Mouse (Mus musculus) erythroid progenitor cell, adult 5-6 weeks (primary cell): Measurements from ENCODE around the gene Prkce. TPM values are rescaled to one million over a fixed set of nuclear protein-coding genes. Genes with fewer than 3 reads are reported as not detected.

Experiments used
- ATAC-seq: replicated peaks from 2 replicates; pipeline ENCODE4 v1.8.0; 2016; ENCODE audit warnings: moderate number of reproducible peaks, mild to moderate bottlenecking, moderate TSS enrichment, inconsistent platforms; ENCODE audit not compliant: poor library complexity, low FRiP score, severe bottlenecking
- total RNA-seq, 2 experiments: library from RNA; stranded (forward) in 1 of 2; stranded (reverse) in 1 of 2; fragments of 150-400 nt in 1 of 2; fragments of 186-747, 209-891 nt in 1 of 2; gene quantifications; 2 replicates each; pipeline versions ENCODE4 v1.2.3 to v1.2.4; 2015 to 2017; ENCODE audit warnings: low replicate concordance in 2 of 2

The Prkce gene
- total RNA-seq, 2 experiments from 2014 or later = 0.30 to 2.9 TPM

DNA sequence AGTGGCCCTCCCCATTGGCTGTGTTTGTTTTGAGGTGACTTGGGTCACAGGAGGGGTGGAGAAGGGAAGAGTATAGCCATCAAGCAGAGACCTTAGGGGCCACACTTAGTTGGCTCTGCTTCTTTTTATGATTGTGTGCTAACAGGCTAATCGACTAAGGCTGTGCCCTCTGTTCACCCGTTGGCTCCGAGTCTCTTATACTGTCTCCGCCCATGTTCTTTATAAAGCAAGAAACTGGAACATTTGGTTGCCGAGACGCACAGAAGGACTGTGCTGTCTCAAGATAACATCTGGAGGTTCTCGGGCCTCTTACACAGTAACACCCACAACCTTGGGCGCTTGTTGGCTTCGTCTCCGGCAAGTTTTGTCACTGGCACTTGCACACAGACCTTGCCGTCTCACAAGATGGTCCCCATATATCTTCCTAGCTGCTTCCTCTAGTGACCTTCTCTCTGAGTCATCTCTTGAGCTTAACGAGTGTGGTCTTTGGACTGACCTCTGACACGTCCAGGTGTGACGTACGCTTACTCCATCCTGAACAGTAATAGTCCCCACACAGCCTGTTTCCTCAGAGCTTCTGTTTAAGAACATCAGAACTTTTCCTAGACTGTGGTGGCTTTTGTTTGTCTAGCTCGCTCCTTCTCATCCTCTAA lies 406.1 kb downstream of the Prkce start:
- ATAC-seq = no peak

DNA sequence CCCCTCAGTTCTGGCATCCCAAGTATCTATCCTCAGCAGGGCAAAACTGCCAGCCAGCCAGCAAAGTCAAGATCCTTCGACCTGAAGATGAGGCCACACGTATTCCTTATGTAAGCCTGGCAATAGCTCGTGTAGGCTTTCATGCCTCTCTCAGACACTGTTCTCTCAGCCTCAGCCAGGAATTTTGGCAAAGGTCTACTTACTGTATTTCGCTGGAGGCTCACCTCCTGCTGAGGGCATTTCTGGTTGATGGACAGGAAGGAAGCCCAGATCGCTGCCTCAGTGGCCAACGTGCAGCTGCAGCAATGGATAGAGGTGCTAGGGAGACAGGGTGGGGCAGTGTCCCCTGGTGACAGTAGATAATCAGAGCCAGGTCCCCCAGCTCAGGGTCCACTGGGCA lies 413.1 kb downstream of the Prkce start:
- ATAC-seq = no peak

DNA sequence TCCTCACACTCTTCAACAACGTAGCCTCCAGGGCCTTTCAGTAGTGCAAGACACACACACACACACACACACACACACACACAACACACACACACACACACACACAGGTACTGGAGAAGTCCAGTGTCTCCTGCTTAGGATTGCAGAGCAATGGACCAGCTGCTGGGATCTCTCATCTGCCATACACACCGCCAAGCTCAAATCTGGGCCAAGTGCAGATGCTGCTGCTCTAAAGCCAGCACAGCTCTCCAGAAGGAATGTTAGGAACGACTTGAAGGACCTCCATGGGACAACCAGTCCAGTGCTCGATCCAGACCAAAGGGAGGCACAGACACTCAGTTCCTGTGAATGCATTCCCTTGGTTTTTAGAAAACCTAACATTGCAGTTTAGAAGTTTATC lies 414.8 kb downstream of the Prkce start:
- no peak for ATAC-seq

DNA sequence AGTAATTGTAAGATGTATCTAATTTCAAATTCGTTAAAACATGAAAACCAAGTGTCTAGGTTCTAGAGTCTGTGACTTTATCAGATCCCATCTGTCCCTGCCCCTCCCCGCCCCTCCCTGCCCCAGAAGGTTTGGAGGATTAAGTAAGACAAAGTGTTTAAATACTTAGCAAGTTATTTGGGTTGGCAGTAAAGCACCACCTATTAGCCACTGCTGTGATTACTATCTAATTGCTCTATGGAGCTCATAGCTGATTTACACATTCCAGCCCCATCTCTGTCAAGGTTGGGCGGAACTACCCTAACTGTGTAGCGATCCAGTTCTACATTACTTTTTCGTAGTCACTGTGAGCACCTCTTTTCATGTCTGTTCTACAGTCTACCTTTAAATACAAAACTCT lies 418.9 kb downstream of the Prkce start:
- ATAC-seq = no peak

DNA sequence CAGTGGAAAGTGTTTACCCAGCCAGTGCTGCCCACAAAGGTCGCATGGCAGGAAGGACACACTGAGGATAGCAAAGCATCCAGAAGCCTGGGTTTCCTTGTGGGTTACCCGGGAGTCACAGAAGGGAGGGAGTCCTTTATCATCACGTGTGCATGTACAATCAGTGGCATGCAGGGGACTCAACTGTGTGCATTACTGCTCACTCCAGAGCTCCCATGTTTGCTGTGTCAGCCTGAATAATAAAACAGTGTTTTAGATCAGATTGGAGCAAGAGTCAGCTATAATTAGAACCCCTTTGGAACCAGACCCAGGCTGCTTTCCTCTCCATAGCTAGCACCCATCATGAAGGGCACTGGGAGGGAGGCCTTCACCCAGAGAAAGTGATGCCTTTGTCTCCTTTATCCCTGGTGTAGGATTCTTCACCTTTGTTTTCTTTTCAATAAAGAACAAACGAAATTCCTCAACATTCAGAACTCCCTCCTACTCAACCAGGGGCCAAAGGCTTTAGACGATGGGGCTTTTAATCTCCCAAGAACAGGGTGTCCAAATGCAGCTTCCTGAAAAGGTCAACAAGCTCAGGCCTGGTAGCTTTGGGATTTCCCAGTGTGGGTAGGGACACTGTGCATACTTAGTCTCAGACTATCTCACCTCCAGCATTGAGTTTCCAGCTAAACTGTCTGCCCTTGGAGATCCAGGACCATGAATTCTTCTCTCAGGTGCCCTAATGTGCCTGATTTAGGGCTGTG lies 421.3 kb downstream of the Prkce start:
- ATAC-seq = no peak

DNA sequence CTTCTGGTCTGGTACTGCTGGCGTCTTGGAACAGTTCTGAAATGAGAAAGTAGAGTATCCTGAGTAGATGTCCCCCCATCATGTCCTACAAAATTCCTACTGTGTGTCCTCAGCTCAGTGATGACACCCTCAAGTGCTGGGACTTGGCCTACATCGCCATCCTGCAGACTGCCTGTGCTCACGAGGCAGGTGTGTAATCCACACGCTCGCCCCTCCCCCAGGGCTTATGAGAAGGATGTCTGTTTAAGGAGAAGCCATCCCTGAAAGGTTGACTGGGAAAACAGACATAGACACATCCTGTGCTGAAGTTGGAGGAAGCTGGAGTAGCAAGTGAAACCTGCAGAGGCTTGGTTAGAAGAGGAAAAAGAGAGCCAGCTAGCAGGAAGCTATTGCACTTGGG lies 422.1 kb downstream of the Prkce start:
- no peak for ATAC-seq

DNA sequence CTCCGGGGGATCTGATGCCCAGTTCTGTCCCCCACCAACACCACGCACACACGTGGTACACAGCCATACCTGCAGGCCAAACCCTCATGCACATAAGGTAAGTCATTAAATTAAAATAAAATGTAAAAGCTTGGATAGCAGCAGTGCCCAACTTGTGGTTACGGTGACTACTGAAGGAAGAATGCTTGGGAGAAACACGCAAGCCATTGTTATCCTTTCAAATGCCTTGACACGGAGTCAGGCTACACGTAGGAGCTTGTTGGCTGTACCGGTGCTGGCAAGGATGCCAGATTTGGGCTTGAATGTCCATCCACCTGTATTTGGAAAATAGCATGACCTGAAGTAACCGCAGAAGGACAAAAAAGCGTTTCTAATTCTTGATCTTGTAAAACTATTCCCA lies 423.7 kb downstream of the Prkce start:
- ATAC-seq = no peak

DNA sequence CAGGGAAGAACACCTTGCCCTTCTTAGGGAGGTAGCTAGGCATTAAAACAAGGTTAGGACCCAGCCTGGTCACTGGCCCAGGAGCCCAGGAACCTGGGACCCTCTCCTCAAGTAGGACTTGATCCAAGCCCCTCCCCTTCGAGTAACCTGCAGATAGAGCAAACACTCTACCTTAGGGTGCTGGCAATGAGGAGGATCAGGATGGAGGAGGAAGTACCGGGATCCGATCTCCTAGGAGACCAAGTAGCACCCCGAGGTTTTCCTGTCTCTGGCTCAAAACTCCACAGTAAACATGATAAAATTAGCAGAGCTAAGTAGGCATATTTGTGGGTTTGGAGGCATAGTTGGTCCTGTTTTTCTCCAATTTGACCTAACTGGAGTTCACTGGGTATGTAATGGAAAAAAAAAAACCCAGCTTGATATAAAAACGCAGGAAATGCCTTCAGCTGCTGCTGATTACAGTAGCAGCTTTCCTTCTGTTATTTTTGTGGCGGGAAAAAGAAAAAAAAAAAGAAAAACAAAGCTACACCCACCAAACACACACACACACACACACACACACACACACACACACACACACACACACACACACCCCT lies 425.5 kb downstream of the Prkce start:
- ATAC-seq = no peak

DNA sequence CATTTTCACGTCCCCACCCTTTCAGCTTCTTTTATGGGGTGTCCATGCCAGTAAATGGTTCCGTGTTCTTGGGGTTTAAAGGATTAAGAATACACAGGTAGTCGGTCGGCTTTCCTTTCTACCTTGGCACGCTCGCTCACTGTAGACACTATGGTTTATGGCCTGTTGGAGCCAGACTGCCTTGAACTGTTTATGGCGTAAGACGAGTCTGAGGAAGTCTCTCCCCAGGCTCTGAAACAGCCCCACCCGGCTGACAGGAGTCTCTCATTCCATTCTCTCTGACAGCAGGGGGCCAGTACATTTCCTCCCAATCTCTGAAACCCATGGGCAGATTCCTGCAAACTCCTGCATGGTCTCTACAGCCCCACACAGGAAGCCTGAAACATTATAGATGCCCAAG lies 427.9 kb downstream of the Prkce start:
- no peak for ATAC-seq

DNA sequence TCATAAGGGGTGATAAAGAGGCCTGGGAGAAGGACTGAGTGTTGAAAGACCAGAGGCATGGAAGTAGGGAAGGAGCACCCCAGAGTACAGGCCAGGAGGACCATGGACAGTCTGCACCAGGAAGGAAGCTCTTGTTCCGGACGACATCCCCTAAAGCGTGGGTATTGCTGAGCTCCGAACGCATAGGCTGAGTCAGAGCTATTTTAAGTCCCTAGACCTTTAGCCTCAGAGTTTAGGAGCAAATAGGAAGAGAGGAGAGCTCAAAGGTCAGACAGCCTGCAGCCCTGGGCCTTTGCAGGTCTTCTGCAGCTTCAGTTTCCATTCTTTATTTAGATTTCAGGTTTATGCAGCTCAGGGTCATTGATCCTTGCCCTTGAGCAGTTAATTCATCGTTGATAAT lies 433.5 kb downstream of the Prkce start:
- ATAC-seq = no peak

DNA sequence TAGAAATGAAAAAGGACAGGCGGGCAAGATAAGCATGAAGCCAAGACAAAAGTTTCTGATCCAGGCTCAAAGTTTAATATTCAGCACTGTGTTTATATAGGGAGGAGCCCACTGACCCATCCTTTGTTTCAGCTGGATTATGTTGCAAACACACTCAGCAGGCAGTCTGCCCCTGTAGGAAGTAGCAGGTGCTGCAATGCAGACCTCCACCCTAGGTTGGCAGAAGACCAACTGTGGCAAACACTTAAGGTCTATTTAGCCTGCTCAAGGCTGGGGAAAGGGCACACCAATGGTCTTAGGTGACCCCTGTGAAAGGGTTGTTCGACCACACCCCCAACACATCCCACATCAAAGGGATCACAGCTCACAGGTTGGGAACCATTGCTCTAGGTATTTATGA lies 434.3 kb downstream of the Prkce start:
- ATAC-seq = no peak

DNA sequence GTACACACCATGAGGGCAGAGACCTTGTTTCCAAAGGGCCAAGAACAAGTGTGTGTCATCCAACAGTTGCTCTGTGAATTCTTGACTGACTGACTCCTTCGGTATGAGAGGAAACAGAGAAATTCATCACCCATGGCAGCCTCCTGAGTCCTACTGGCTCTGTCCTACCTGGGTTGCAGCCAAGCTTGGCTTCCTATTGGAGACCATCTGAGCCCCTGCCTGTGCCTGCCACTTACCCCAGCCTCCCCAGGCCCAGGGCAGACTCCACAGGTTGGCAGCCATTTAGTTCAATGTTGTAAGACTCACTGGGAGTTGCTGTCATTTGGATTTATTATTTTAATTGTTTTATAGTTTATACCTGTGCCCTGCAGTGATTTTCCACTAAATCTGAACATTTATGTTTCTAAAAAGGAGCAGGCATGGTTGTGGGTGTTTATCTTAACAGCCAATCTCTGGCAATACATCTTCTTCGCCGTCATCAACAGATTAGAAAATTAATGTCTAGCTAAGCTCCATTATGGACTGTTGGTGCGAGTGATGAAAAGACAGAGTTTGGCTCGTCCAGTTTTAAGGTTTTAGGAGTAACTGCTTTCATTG lies 436.4 kb downstream of the Prkce start:
- ATAC-seq = no peak

DNA sequence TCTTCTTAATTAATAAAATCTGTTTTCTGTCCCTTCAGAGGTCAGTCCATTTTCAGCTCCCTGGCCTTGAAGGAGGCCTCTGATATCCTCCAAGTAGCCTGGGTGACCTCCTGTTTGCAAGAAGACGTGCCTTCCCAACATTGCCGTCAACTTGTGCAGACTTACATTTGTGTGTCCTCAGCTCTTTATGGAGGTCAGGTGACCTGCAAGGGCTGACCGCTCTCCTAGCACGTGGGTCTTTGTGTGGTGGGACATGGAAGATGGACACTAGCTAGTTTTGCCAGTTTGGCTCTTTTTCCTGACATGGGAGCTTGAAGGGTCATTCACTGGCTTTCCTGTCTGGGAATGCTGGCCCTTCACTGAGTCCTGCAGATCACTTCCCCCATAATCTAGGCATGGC lies 440.4 kb downstream of the Prkce start:
- no peak for ATAC-seq

DNA sequence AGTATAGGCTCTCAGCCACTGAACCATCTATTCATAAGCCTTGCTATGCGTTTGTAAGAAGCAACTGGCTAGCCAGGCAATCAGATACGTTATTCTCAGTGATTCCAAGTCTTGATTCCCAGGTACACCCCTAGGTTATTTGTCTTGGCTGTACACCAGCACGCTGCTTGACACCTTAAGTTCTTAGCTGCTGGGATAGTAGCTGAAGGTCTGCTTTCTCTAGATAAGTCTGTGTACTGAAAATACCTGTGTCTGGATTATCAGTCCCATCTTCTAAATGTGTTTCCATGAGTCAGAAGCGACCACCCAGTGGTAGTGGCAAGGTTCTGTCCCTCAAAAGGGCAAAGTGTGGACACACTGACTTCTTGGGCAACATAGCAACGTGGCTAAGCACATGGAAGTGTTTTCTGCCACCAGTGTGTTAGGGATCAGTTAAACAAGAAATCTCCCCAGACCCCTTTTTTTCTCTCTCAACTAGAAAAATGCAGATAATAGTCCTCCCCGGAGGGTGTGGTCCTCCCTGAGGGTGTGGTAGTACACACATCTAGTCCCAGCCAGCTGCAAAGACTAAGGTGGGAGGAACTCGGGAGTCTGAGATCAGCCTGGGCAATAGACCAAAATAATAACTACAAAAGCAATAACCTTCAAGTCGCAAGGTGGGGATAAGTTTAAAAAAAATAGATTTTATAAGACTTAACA lies 442.8 kb downstream of the Prkce start:
- ATAC-seq = no peak

DNA sequence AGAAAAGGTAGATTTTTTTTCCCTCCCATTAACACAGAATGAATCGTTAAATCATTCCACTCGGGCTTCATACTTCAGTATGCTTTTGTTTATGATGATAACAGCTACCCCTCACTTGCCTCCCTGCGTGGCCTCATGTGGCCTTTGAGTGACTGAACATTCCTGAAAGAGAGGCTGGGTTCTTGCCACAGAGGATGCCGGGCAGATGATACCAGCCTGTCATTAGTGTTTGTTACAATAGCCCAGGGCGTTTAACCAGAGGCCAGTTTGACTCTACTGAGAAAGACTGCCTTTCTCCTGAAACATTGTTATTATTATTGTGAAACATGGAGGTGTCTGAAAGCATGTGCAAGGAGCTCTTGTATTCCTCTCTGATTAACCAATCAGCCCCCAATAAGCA lies 444.2 kb downstream of the Prkce start:
- no peak for ATAC-seq

DNA sequence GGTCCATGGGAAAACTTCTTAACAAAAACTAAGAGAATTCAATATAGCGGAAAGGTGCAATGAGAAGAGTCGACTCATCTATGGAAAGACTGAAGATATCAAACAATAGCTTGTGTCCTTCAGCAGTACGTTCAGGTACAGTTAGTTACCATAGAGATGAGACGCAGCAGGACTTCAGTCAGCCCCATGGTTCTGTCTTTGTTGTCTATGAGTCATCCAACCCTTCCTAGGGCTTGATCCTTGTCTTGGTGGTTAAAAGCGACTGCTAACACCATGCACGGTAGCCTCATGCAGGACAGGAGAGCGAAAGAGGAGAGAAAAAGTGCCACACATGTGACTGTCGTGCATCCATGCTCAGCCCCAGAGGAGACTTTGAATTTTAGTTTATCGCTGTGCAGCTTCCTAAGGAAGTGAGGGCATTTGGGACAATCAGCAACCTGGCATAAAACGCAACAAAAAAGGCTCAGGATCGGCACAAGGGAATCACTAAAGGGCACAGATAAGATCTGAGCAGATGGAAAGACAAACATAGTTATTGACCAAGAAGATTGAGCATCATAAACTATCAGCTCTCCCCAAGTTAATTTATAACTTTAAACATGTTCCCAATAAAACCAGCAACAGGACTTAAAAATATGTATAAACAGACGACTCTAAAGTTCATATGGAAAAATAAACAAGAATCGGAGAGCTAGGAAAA lies 448.2 kb downstream of the Prkce start:
- ATAC-seq = no peak

DNA sequence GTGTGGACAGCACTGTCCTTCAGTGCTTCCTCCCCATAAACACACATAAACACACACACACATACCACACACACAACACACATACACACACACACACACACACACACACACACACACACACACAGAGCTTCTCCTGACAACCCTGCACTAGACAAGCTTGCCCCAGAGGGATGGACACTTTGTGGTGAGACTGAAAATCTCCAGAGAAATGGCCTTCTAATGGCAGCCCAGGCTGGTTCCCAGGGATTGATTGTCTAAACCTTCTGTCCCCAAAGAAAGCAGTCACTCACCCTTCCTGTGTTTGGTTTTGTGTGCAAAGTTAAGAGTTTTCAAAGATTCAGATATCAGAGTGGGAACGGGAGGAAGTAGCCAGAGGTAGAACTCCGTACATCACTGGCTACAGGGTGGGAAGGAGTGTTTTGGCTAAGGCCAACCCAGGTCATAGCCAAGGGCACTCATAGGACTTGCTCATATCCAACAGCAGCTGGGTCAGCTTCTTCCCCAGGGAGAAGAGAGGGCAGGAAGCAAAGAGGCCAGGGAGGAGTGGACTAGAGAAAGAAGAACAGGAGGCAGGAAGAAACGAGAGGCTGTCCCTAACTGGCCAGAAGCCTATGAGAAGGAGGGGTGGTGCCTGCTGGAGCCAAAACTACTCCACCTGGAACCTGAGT lies 450.1 kb downstream of the Prkce start:
- no peak for ATAC-seq

DNA sequence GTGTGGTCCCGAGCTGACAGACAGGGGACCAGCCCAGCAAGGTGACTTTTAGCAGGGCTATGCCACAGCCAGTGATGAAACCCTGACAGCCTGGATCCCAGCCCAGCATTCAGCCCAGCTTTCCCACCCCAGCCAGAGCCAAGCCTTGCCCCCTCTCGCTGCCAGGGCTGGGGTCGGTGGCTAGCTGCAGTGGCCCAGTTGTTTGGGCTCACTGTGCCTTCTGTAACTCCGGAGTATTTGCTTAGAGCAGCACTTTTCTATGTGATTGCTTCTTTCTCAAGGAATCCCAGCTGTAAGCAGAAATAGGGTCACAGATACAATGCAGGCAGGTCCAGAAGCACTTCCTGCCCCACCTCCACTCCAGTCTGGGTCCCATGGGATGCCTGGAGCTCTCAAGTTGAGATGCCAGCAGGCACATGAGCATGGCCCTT lies 450.9 kb downstream of the Prkce start:
- no peak for ATAC-seq

DNA sequence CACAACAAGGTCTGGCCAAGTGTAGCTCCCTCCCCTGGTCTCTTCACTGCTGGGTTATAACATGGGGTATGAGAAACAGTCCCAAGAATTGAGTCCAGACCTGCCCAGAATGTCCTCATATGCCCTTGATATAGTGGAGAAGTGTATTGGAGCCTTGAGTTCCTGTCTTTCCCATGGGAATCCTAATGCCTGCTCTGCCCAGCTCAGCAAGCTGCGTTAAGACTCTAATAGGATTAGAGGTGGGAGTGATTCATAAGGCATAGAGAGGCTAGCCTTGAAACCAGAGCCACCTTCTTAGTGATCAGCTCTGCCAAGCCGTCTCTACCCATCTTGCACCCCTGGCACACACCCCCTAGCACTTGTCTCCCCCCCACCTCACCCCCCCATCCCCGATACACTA lies 455.3 kb downstream of the Prkce start:
- ATAC-seq = no peak
